Mouse (Mus musculus) CD4-positive, CD25-positive, alpha-beta regulatory T cell, adult 9 weeks (primary cell): ENCODE data around the gene Vwa7. TPM values are rescaled to one million over a fixed set of nuclear protein-coding genes. Genes with fewer than 3 reads are reported as not detected.

ENCODE experiments used
- polyA plus RNA-seq: library from polyadenylated mRNA; unstranded; fragments of 100-300 nt; shearing (Covaris generic); gene quantifications from one replicate; pipeline ENCODE4 v1.2.1, GENCODE M21; 2017

The Vwa7 gene
- polyA plus RNA-seq: 0.17 TPM

DNA sequence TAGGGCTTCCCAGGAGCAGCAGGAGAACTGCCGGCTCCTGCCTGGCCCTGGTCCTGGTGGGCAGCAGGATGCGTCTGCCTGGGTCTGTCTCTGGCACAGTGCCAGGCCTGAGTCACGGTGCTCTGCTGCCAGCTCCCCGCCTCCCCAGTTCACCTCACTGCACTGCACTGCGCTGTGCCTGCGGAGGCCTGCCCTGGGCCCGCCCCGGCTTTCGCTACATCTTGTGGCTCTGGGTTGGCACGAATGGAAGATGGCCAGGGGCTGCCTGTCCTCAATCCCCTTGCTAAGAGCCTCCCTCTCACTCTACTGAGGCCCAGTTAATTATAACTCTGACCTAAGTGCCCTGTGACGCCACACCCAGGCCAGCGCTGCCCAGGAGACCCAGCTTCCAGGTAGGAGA is at the start of gene Vwa7:
TSS of gene Vwa7 (plus strand) at position 204 of the 400 bp plus-strand sequence.

GRCm38 (mm10) chr17:34969822-34970221 is 46.6 kb upstream of the Vwa7 start, which contains the start of gene Gm20481:
Gene Gm20481, plus strand, starts transcription at chr17:34969912.

DNA sequence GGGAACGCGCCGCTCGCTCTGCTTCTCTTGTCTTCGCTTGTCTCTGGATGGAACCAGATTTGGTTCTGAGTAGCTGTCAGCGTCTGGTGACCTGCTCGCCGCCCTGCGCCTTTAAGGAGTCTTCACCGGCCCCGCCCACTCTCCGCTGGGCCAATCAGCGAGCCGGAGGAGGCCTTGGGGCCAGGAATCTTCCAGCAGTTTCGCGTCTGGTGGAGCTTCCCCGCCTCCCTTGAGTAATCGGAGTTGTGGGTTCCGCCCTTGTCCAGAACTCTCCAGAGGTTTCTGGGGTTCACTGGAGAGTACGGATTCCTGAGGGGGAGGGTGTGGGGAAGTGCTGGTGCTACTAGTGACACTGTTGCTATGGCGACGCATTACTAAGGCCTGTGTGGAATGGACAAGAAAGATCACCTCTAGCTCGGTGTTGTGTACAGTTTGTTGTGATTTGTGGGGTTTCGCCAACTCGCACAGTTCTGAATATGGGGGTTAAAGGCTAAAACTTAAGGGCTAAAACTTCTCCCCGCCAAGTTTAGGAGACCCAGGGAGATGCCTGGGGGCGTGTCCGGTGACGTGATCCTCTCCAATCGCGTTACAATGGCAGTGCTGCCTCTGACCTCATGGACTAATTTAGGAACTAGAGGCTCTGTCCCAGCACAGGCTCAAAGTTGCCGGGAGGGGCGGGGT is 44.2 kb upstream of the Vwa7 start, which contains the start of the genes Hspa1a and Hspa1l:
TSS of gene Hspa1a (minus strand) at position 88 of the 681 bp plus-strand sequence.
TSS of gene Hspa1l (plus strand) at position 635 of the 681 bp plus-strand sequence.

DNA sequence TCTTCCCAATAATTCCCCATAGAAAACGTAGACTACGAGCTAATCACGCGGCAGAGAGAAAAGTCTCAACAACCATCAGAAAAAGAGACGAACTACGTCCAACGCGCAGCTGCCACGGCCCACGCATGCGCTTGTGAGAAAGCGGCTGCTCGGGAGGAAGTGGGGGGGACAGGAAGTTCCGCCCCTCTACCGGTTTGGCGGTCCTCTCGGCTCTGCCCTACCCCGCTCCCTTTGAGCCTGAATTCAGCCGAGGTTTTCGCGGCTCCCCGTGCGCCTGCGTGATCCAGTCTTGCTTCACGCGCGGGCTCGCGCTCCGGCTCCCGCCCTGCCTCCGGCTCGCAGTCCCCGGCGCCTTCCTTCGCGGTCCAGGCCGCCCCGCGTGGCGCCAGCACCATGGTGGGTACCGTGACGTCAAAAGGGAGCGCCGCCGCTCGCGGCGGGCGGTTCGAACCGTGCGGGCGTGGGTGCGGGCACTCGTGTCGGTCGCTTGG is 34.6 kb upstream of the Vwa7 start, which contains the start of gene Lsm2:
TSS of gene Lsm2 (plus strand) at position 173 of the 491 bp plus-strand sequence.

GRCm38 (mm10) chr17:35000717-35001451 is 15.5 kb upstream of the Vwa7 start, which contains the start of gene Vars:
Gene Vars, plus strand, starts transcription at chr17:35000987.

GRCm38 (mm10) chr17:35027277-35028068 is 11.1 kb downstream of the Vwa7 start, which contains the start of gene Sapcd1:
Gene Sapcd1, minus strand, starts transcription at chr17:35028016.

GRCm38 (mm10) chr17:35046681-35047455 is 30.5 kb downstream of the Vwa7 start, which contains the start of gene Msh5:
Gene Msh5, minus strand, starts transcription at chr17:35046745.

GRCm38 (mm10) chr17:35049561-35050016 is 33.2 kb downstream of the Vwa7 start, which contains the start of gene Clic1:
Gene Clic1, plus strand, starts transcription at chr17:35049966.

DNA sequence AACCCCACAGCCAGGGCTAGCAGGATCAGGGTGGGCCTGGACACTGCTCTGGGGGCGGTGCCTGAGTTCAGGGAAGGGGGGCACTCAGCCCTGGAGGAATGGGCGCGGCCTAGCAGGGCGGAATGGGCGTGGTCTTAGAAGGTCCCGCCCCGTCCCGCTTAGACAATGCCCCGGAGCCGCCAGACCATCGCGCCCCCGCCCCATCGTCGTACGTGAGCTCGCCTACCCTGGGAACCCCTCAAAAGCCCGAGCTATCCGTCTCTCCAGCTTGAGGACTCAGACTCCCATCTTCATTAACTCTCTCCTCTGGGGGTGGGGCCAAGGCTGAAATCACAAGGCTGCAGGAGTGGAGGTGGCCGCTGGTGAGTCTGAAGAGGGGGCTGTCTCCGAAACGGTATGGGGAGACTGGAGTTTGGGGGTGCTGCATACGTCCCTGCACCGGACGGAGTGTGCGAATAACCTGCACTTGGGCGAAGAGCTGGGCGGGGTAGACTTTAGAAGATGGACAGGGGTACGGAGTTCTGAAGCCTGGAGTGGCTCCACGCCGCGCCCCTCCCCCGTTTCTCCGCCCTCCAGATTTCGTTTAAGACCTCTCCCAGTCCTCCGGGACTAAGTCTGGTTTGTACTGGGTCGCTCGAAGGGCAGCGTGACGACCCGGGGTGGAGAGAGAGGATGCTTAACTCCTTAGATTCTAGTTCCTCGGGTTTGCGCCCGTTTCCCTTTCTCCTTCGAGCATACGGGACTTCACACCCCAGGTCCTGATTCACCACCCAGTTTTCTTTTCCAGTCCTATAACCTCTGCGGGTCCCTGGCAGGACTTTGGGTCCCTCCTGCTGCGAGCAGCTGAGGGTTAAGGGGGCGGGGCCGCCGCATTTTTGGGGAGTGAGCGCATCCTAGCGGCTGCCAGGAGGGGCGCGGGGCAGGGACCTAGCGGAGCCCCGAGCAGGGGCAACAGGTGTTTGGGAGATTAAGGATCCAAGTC is 42.8 kb downstream of the Vwa7 start, which contains the start of gene Ddah2:
TSS of gene Ddah2 (plus strand) at position 125 of the 982 bp plus-strand sequence.

DNA sequence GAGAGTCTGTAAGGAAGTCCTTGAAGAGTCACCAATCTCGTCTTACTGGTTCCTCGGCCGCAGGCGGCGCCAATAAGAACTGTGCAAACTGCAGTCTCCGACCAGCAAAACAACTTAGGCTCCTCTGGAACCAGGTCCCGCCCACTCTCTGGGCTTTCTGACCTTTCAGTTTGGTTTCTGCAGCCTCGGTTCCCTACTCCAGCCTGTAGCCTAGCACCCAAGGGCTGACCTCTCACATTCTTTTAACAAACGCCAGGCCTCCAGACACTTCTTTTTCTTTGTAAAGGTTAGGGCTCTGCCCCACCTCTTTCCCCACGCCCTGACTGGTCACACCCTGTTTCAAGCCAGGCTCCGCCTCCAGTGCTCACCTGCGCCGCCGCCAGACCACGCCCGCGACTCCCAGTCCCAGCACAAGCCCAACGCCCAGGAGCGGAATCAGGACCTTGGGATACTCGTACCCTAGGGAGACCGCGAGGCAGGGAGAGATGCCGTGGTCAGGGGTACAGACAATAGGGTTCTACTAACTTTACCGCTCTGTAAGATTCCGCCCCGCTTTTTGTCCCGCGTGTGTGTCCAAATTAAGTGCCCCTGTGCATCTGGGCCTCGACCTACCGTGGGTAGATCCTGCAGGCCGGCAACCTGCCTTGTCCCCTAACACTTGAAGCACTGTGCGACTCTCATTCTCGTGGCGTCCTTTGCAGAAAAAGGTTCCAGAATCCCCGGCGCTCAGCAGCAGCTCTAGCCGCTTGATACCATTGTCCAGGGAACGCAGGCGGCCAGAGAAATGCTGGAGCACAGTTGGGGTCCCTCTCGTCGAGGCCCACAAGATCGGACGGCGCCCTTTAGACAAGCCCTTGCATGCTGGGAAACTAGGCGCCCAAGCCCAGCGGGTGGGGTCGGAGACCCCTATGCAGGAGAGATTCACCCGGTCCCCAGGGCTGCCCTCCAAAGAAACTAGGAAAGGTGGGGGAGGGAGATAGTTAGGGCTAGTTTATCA is 48.9 kb downstream of the Vwa7 start, which contains the start of gene Ly6g6c:
TSS of gene Ly6g6c (plus strand) at position 438 of the 997 bp plus-strand sequence.

DNA sequence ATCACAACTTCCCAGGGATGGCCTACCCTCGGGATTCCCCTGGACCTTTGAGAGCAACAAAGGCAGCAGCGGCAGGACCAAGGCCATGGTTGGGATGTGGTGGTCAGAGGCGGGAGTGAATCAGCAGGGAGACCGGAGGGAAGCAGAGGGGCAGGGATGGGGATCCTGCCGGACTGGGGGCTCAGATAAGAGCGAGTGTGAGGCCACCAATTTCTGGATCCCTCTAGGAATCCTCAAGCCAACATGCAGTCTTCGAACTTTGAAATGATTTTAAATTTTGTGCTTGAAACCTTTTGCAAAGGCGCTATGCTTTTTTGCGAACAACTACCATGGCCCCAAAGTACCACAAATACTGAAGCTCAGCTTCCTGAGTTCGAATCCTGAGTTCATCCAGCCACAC is 49.7 kb downstream of the Vwa7 start, which contains the start of gene Mpig6b:
TSS of gene Mpig6b (minus strand) at position 101 of the 400 bp plus-strand sequence.

Other genes starting within 250 kb of the Vwa7 start
- gene Cyp21a1, start 212.0 kb upstream of the Vwa7 start, polyA plus RNA-seq: not detected
- 39.7 TPM for gene Stk19, start 179.6 kb upstream of the Vwa7 start, polyA plus RNA-seq
- gene Dxo, start 179.6 kb upstream of the Vwa7 start, polyA plus RNA-seq: 76.3 TPM
- 143 TPM for gene Skiv2l, start 166.4 kb upstream of the Vwa7 start, polyA plus RNA-seq
- 39.1 TPM for gene Nelfe, start 166.2 kb upstream of the Vwa7 start, polyA plus RNA-seq
- 2.2 TPM for gene Cfb, start 154.1 kb upstream of the Vwa7 start, polyA plus RNA-seq
- 0.41 TPM for gene Zbtb12, start 137.1 kb upstream of the Vwa7 start, polyA plus RNA-seq
- not detected for gene Gm20547, start 134.5 kb upstream of the Vwa7 start, polyA plus RNA-seq
- gene C2, start 118.3 kb upstream of the Vwa7 start, polyA plus RNA-seq: 3.0 TPM
- 29.6 TPM for gene Ehmt2, start 118.1 kb upstream of the Vwa7 start, polyA plus RNA-seq
- gene Slc44a4, start 102.1 kb upstream of the Vwa7 start, polyA plus RNA-seq: not detected
- 107 TPM for gene Neu1, start 85.3 kb upstream of the Vwa7 start, polyA plus RNA-seq
- gene Hspa1b, start 57.3 kb upstream of the Vwa7 start, polyA plus RNA-seq: 1.3 TPM
- not detected for gene Gm20481, start 46.7 kb upstream of the Vwa7 start, polyA plus RNA-seq
- gene Hspa1a, start 44.4 kb upstream of the Vwa7 start, polyA plus RNA-seq: 0.56 TPM
- not detected for gene Hspa1l, start 43.9 kb upstream of the Vwa7 start, polyA plus RNA-seq
- gene Lsm2, start 34.7 kb upstream of the Vwa7 start, polyA plus RNA-seq: 38.4 TPM
- 124 TPM for gene Vars, start 15.6 kb upstream of the Vwa7 start, polyA plus RNA-seq
- gene Sapcd1, start 11.4 kb downstream of the Vwa7 start, polyA plus RNA-seq: 3.2 TPM
- gene Msh5, start 30.2 kb downstream of the Vwa7 start, polyA plus RNA-seq: 2.7 TPM
- gene Clic1, start 33.4 kb downstream of the Vwa7 start, polyA plus RNA-seq: 654 TPM
- gene Ddah2, start 42.5 kb downstream of the Vwa7 start, polyA plus RNA-seq: 3.6 TPM
- gene Ly6g6c, start 48.8 kb downstream of the Vwa7 start, polyA plus RNA-seq: not detected
- not detected for gene Mpig6b, start 49.6 kb downstream of the Vwa7 start, polyA plus RNA-seq
- not detected for gene Ly6g6e, start 60.3 kb downstream of the Vwa7 start, polyA plus RNA-seq
- gene Ly6g6d, start 61.5 kb downstream of the Vwa7 start, polyA plus RNA-seq: not detected
- gene Ly6g6f, start 69.0 kb downstream of the Vwa7 start, polyA plus RNA-seq: not detected
- gene Abhd16a, start 72.7 kb downstream of the Vwa7 start, polyA plus RNA-seq: 84.0 TPM
- not detected for gene Ly6g5c, start 91.7 kb downstream of the Vwa7 start, polyA plus RNA-seq
- gene Ly6g5b, start 98.8 kb downstream of the Vwa7 start, polyA plus RNA-seq: 2.5 TPM
- gene Gpank1, start 104.9 kb downstream of the Vwa7 start, polyA plus RNA-seq: 70.3 TPM
- gene Csnk2b, start 105.5 kb downstream of the Vwa7 start, polyA plus RNA-seq: 338 TPM
- 4.3 TPM for gene D17H6S53E, start 109.8 kb downstream of the Vwa7 start, polyA plus RNA-seq
- gene Apom, start 115.5 kb downstream of the Vwa7 start, polyA plus RNA-seq: not detected
- 57.4 TPM for gene Bag6, start 118.6 kb downstream of the Vwa7 start, polyA plus RNA-seq
- 29.3 TPM for gene Prrc2a, start 148.3 kb downstream of the Vwa7 start, polyA plus RNA-seq
- 5.1 TPM for gene Aif1, start 159.5 kb downstream of the Vwa7 start, polyA plus RNA-seq
- gene Lst1, start 171.9 kb downstream of the Vwa7 start, polyA plus RNA-seq: 11.8 TPM
- 818 TPM for gene Ltb, start 177.9 kb downstream of the Vwa7 start, polyA plus RNA-seq
- gene Tnf, start 185.4 kb downstream of the Vwa7 start, polyA plus RNA-seq: 55.3 TPM
- 130 TPM for gene Lta, start 188.8 kb downstream of the Vwa7 start, polyA plus RNA-seq
- 1.2 TPM for gene Gm16181, start 204.3 kb downstream of the Vwa7 start, polyA plus RNA-seq
- gene Atp6v1g2, start 217.1 kb downstream of the Vwa7 start, polyA plus RNA-seq: 5.8 TPM
- 10.5 TPM for gene Nfkbil1, start 219.2 kb downstream of the Vwa7 start, polyA plus RNA-seq
- 286 TPM for gene Ddx39b, start 225.2 kb downstream of the Vwa7 start, polyA plus RNA-seq
- 5,181 TPM for gene H2-D1, start 246.2 kb downstream of the Vwa7 start, polyA plus RNA-seq